Mouse (Mus musculus) common myeloid progenitor, adult 5-6 weeks (primary cell): Measurements from ENCODE around the gene Ube2o. TPM values are rescaled to one million over a fixed set of nuclear protein-coding genes. Genes with fewer than 3 reads are reported as not detected.

ENCODE experiments used
- ATAC-seq: replicated peaks from 2 replicates; pipeline ENCODE4 v1.8.0; 2016; ENCODE audit warnings: low read depth, mild to moderate bottlenecking, moderate TSS enrichment, inconsistent platforms; ENCODE audit not compliant: poor library complexity, severe bottlenecking
- total RNA-seq: library from RNA; stranded (forward); fragments of 200-1000, 187-1606 nt; gene quantifications from 2 replicates; pipeline ENCODE4 v1.2.3, GENCODE M21; 2017

Ube2o gene
- total RNA-seq, 1 experiment from 2014 or later, result 7.6 TPM

GRCm38 (mm10) chr11:116550748-116551147 lies 30.5 kb downstream of the Ube2o start:
- no peak for ATAC-seq

- ATAC-seq, result peak; percentile 81
Measured at GRCm38 (mm10) chr11:116549273-116550038, 31.8 kb downstream of the Ube2o start.

GRCm38 (mm10) chr11:116548780-116549179 lies 32.5 kb downstream of the Ube2o start:
- no peak for ATAC-seq

GRCm38 (mm10) chr11:116547296-116548060 lies 33.8 kb downstream of the Ube2o start:
- no peak for ATAC-seq

- ATAC-seq, result peak; percentile 80
Measured at GRCm38 (mm10) chr11:116543110-116543509, 38.1 kb downstream of the Ube2o start.

- no peak for ATAC-seq
Measured at GRCm38 (mm10) chr11:116541183-116541582, 40.1 kb downstream of the Ube2o start.

- no peak for ATAC-seq
Measured at GRCm38 (mm10) chr11:116538142-116538735, 43.0 kb downstream of the Ube2o start.

- no peak for ATAC-seq
Measured at GRCm38 (mm10) chr11:116537388-116537787, 43.9 kb downstream of the Ube2o start.

- ATAC-seq, result peak; percentile 43
Measured at GRCm38 (mm10) chr11:116536685-116537084, 44.6 kb downstream of the Ube2o start.

GRCm38 (mm10) chr11:116534154-116534865 lies 46.9 kb downstream of the Ube2o start:
- ATAC-seq, result peak; percentile 62

GRCm38 (mm10) chr11:116533341-116534153 lies 47.7 kb downstream of the Ube2o start:
- ATAC-seq, result peak; percentile 23

- ATAC-seq, result 0 out of 2 replicates have a peak, but pooled peaks have one; percentile 20
Measured at GRCm38 (mm10) chr11:116532810-116533338, 48.4 kb downstream of the Ube2o start.

- peak; percentile 19; the same call in 1 of the 2 replicates for ATAC-seq
Measured at GRCm38 (mm10) chr11:116532262-116532809, 48.9 kb downstream of the Ube2o start.

- ATAC-seq, result no peak
Measured at GRCm38 (mm10) chr11:116531371-116532191, 49.7 kb downstream of the Ube2o start.

- no peak for ATAC-seq
Measured at GRCm38 (mm10) chr11:116530187-116531147, 50.8 kb downstream of the Ube2o start, which contains the start of gene Sphk1. Gene Sphk1 (plus strand): TSS chr11:116530925.

GRCm38 (mm10) chr11:116528636-116529320 lies 52.5 kb downstream of the Ube2o start:
- ATAC-seq, result no peak
